Mouse (Mus musculus) small intestine, adult 2 months (tissue): ENCODE results near the gene Vrtn.

ENCODE experiments used
- CTCF ChIP-seq: fragments of 200-500 bp; IDR thresholded peaks from 2 replicates; pipeline ENCODE4 v1.5.1; 2012; ENCODE audit warnings: low read depth, mild to moderate bottlenecking, control low read depth, inconsistent platforms, low read length, moderate library complexity, mixed read lengths; ENCODE audit not compliant: insufficient replicate concordance, insufficient read length; ENCODE audit errors: extremely low read depth
- POLR2A ChIP-seq: fragments of 200-500 bp; IDR thresholded peaks from 2 replicates; pipeline ENCODE4 v1.6.1; 2012; ENCODE audit warnings: low read depth, mild to moderate bottlenecking, control low read depth, inconsistent platforms, low read length, moderate library complexity

DNA sequence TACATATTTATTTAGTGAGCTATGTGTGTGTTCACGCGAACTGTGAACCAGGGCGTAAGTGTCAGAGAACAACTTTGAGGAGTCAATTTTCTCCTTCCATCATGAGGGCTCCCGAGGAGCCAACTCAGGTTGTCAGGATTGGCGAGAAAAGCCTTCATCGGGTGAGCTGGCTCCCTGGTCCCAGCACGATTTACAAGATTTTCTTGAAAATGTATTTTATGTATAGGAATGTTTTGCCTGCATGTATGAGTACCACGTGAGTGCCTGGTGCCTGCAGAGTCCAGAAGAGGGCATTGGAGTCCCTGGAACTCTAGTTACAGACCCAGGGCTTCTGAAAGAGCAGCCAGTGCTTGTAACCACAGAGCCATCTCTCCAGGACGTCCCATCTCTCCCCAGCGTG is 23.2 kb upstream of the Vrtn start:
- no peak for TF ChIP-seq CTCF
- TF ChIP-seq POLR2A, result no peak
